Mouse (Mus musculus) brown adipose tissue, adult 24 weeks (tissue): ENCODE data around the gene Wnt1. TPM values are rescaled to one million over a fixed set of nuclear protein-coding genes. Genes with fewer than 3 reads are reported as not detected.

Source experiments
- H3K27ac ChIP-seq: fragments of 200-500 bp; replicated peaks from 2 replicates; pipeline ENCODE4 v1.5.1; 2012; ENCODE audit warnings: low read depth, mild to moderate bottlenecking, low read length
- H3K4me1 ChIP-seq: fragments of 200-500 bp; 2 replicates; pipeline ENCODE4 v1.6.1; 2012; ENCODE audit warnings: low read length, mixed read lengths; ENCODE audit not compliant: control insufficient read depth, insufficient read depth, insufficient read length
- H3K4me3 ChIP-seq: fragments of 200-500 bp; 2 replicates; pipeline ENCODE4 v1.5.1; 2012; ENCODE audit warnings: low read depth, mild to moderate bottlenecking, low read length, moderate library complexity; ENCODE audit not compliant: insufficient read depth
- polyA plus RNA-seq: library from polyadenylated mRNA; stranded (reverse); fragments of >200 nt; gene quantifications from 2 replicates; pipeline ENCODE4 v1.2.4, GENCODE M21; 2012; ENCODE audit not compliant: missing spikeins, insufficient read depth, insufficient read length

Gene Wnt1
- polyA plus RNA-seq, 1 experiment = not detected

- Histone ChIP-seq H3K4me1 (peaks cover 7% of the 10 kb centered on the region), H3K27ac (no peak overlapping the region), H3K4me3 (peak overlapping the region; percentile 33; the same call in 1 of the 2 replicates)
Measured at GRCm38 (mm10) chr15:98791221-98791620, 1.6 kb downstream of the Wnt1 start.

- H3K4me1 ChIP-seq = peaks cover 7% of the 10 kb centered on the region
- H3K4me3 ChIP-seq = 0 out of 2 replicates have a peak overlapping the region, but pooled peaks have one; percentile 7
- H3K27ac ChIP-seq = no peak overlapping the region
Measured at GRCm38 (mm10) chr15:98791771-98792170, 2.1 kb downstream of the Wnt1 start.

GRCm38 (mm10) chr15:98792233-98793020, 2.8 kb downstream of the Wnt1 start:
- peaks cover 7% of the 10 kb centered on the region for H3K4me1 ChIP-seq
- H3K27ac ChIP-seq = no peak overlapping the region
- no peak overlapping the region for H3K4me3 ChIP-seq

GRCm38 (mm10) chr15:98793141-98793698, 3.6 kb downstream of the Wnt1 start:
- Histone ChIP-seq H3K4me1 (peaks cover 7% of the 10 kb centered on the region), H3K27ac (no peak overlapping the region), H3K4me3 (no peak overlapping the region)

GRCm38 (mm10) chr15:98796803-98797595, 7.3 kb downstream of the Wnt1 start:
- H3K27ac ChIP-seq = no peak overlapping the region
- H3K4me1 ChIP-seq = 0 out of 2 replicates have a peak, but pooled peaks cover 2% of the 10 kb centered on the region
- H3K4me3 ChIP-seq = no peak overlapping the region

- Histone ChIP-seq H3K27ac (no peak overlapping the region), H3K4me3 (no peak overlapping the region), H3K4me1 (no peaks in the 10 kb centered on the region)
Measured at GRCm38 (mm10) chr15:98797835-98798492, 8.3 kb downstream of the Wnt1 start.

GRCm38 (mm10) chr15:98798903-98799302, 9.2 kb downstream of the Wnt1 start:
- Histone ChIP-seq H3K27ac (no peak overlapping the region), H3K4me3 (no peak overlapping the region), H3K4me1 (no peaks in the 10 kb centered on the region)

GRCm38 (mm10) chr15:98799396-98799795, 9.7 kb downstream of the Wnt1 start:
- Histone ChIP-seq H3K4me1 (no peaks in the 10 kb centered on the region), H3K4me3 (no peak overlapping the region), H3K27ac (no peak overlapping the region)

- Histone ChIP-seq H3K4me1 (peaks cover 6% of the 10 kb centered on the region; the same call in 1 of the 2 replicates), H3K4me3 (no peak overlapping the region), H3K27ac (no peak overlapping the region)
Measured at GRCm38 (mm10) chr15:98802926-98803325, 13.3 kb downstream of the Wnt1 start.

GRCm38 (mm10) chr15:98804054-98804453, 14.4 kb downstream of the Wnt1 start:
- no peak overlapping the region for H3K4me3 ChIP-seq
- peaks cover 6% of the 10 kb centered on the region; the same call in 1 of the 2 replicates for H3K4me1 ChIP-seq
- no peak overlapping the region for H3K27ac ChIP-seq

GRCm38 (mm10) chr15:98805324-98806040, 15.8 kb downstream of the Wnt1 start:
- Histone ChIP-seq H3K27ac (no peak overlapping the region), H3K4me3 (peak overlapping the region; percentile 45)

GRCm38 (mm10) chr15:98806071-98806808, 16.6 kb downstream of the Wnt1 start:
- Histone ChIP-seq H3K4me1 (peaks cover 6% of the 10 kb centered on the region; the same call in 1 of the 2 replicates), H3K27ac (no peak overlapping the region), H3K4me3 (peak overlapping the region; percentile 45; the same call in 1 of the 2 replicates)

More at GRCm38 (mm10) chr15:98805324-98806040, 15.8 kb downstream of the Wnt1 start:
- H3K4me1 ChIP-seq = peaks cover 6% of the 10 kb centered on the region; the same call in 1 of the 2 replicates

- H3K4me1 ChIP-seq = peaks cover 6% of the 10 kb centered on the region; the same call in 1 of the 2 replicates
- H3K27ac ChIP-seq = no peak overlapping the region
- H3K4me3 ChIP-seq = peak overlapping the region; percentile 35; the same call in 1 of the 2 replicates
Measured at GRCm38 (mm10) chr15:98806809-98807770, 17.4 kb downstream of the Wnt1 start.
